Mouse (Mus musculus) kidney, adult 18-20 months (tissue): ENCODE results near the gene Tmpo.
"Not testable (repeated sequence)": the region's sequence is repeated elsewhere in the genome, so short reads cannot be mapped to it uniquely, and the experiment has no call there.

Experiments used
- DNase-seq: peaks from one replicate; pipeline ENCODE4 v3.0.0; 2021

Tmpo gene

DNA sequence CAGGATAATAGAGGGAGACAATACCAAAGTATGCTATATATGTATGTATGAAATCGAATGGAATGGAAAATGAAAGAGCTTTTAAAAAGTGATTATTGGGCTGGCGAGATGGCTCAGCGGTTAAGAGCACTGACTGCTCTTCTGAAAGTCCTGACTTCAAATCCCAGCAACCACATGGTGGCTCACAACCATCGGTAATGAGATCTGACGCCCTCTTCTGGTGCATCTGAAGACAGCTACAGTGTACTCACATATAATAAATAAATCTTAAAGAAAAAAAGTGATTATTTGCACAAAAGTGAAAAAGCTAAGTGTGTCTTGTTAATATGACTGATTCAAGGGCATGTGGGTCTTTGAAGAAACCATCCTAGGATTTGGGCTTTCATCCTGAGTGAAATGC, 3.8 kb upstream of the Tmpo start:
- not testable (repeated sequence) for DNase-seq

- peak; percentile 79 for DNase-seq
These were observed 2.2 kb upstream of the Tmpo start for GRCm38 (mm10) chr10:91183316-91183715.

DNA sequence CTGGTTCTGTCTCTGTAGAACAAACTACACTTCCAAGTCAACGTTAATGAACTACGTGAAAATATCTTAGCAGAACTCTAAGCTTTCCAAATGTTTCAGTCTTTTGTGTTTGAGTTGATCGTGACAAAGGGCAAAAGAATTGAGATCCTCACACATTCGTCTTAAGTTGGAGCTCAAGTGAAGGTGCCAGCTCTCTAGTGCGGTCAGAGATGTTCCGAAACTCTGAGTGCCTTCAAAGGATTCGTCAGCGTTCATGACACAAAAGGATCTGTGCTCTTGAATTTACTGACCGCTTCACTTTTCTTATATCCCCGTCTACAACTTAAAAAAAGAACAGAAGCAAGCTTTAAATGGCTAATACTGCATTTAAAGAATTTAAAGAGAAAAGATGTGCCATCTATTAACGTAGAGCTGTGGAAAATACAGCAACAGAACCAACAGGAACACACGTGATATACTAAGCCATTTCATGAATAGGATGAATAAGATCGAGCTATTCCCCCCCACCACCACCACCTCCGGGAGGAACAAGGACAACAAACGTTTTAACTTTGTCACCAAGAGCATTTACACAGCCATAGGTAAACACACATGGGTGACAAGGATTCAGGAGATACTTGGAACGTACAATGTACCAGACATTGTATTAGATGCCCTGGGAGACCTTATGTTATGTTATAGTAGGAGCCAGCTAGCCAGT, 1.3 kb upstream of the Tmpo start:
- peak; percentile 32 for DNase-seq

DNA sequence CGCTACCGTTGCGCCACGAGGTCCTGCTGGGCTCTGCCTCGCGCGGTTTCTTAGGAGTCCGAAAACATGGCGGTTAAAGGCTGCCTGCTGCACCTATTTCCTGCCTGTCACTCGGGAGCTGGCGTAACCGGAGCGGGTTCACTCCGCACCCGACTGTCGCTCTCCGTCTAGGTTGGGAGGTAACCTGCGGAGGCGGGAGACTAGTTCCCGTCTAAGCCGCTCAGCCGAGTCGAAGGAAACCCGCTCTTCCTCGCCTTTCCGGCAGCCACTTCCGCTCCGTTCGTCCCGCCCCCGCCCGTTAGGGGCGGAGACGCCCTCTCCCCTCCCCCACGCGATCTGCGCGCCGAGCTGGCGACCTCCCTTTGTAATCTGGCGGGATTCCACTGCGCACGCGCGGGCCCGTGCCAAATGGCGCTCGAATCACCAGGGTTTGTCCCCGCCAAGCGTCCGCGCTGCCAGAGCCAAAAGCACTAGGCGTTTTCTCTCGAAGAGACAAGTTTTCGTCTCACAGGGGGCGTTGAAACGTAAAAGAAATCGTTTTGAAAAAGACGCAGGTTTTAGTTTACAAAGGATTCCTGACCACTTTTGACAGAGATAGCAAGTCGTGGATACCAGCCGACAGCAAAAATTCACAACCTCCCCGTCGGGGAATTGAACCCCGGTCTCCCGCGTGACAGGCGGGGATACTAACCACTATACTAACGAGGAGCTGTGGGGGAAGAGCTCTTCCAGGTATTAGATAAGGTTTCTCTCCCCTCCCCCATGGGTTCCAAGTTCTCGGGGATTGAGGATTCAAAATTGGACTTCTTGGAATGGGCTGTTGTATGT, 560 bp upstream of the Tmpo start:
- DNase-seq = peak; percentile 99

DNA sequence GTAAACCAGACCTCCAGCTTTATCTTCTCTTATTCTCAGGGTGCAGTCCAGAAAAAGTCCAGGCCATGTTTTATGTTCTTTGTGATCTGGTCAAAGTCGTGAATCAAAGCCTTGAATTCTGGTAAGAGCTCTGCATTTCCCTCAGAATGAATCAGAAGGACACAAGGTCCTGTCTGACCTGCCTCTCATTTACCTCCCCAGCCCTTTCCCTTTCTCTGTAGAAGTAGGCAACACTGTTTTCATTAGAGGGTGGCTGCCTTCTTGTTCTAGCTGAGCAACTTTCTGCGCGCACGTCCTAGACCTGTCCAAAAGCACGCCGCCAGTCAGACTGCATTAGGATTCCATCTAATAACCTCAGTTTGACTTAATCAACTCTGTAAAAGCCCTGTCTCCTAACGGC, 814 bp downstream of the Tmpo start:
- DNase-seq = peak; percentile 31

GRCm38 (mm10) chr10:91179834-91180233, 1.3 kb downstream of the Tmpo start:
- no peak for DNase-seq

GRCm38 (mm10) chr10:91177201-91177600, 3.9 kb downstream of the Tmpo start:
- DNase-seq = no peak

DNA sequence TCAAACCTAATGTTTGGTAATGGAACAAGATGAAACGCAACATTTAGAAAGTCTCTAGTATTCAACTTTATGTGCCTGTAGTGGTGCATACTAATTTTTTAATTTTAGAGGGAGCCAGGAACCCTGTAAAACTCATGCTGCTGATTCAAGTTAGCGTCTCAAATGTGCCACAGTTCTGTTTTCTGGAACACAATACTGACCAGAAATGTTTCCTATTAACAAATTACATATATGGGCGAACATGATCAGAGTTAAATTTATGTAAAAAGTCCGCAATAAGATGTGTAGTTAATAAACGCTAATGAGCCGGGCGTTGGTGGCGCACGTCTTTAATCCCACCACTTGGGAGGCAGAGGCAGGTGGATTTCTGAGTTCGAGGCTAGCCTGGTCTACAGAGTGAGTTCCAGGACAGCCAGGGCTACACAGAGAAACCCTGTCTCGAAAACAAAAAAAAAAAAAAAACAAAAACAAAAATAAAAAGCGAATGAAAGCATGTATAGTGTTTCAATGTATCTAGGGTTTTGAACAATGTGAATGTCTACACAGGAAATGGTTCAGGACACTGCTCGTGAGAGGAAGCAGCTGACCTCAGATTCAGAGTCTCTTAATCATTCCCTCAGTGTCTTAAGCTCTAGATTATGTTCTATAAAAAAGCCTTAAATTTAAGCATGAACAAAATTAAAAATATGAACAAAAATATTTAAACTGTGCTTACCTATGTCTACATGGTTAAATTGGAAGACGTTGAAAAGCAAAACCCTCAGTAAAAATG, 8.6 kb downstream of the Tmpo start:
- no peak for DNase-seq

DNA sequence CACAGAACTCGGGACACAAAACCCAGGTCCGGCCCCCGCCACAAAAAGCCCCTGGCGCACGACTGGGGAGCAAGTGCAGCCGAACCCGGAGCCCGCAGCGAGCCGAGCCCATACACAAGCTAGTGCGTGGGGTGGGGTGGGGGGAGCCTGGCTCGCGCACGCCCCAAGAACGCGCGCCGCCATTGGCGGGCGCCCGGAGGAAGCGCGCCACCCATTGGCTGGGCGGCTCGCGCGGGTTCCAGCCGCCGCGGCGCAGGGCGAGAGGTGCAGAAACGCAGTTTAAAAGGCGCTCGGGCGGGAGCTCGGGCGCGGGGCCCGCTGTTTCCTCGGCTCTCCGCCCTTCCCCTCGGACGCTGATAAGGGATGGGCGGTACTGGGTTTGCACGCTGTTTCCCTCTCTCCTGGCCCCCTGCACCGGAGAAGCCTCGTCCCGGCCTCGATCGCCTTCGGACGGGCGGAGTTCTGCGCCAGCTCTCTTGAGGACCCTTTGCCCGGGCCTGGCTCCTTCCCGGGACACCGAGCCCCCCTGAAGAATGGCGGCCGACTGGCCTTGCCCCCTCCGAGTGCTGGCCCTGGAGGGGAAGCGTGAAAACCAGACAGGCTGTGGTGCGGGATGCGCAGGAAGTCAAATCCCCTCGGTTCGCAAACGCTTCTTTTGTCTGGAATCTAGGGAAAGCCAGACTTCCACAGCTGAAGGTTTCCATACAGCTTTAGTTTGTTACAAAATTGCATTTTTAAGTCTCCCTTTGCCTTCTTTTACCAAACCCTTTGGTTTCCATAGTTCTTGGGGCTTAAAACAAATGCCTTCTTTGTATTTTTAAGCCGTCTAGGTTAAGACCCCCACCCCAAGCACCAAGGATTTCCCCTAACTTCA, 9.4 kb downstream of the Tmpo start:
- peak; percentile 97 for DNase-seq

DNA sequence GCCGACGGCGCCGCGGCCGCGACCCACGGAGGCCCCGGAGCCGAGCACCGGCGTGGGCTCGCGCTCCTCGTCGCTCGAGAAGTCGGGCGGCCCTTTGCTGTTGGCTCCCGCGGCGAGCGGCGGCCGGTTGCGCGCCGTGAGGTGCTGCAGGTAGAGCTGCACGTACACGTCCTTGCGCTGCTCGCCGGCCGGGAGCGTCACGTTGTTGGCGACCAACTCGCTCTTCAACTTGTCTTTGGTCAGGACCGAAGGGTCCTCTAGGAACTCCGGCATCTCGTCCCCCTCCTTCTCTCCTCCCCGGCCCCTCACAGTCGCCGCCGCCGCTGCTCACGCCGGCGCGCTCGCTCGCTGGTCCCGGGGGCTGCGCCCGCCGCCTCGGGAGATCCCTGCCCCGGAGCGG, 10.1 kb downstream of the Tmpo start:
- DNase-seq = no peak

GRCm38 (mm10) chr10:91170143-91170941, 10.8 kb downstream of the Tmpo start:
- DNase-seq = peak; percentile 86

DNA sequence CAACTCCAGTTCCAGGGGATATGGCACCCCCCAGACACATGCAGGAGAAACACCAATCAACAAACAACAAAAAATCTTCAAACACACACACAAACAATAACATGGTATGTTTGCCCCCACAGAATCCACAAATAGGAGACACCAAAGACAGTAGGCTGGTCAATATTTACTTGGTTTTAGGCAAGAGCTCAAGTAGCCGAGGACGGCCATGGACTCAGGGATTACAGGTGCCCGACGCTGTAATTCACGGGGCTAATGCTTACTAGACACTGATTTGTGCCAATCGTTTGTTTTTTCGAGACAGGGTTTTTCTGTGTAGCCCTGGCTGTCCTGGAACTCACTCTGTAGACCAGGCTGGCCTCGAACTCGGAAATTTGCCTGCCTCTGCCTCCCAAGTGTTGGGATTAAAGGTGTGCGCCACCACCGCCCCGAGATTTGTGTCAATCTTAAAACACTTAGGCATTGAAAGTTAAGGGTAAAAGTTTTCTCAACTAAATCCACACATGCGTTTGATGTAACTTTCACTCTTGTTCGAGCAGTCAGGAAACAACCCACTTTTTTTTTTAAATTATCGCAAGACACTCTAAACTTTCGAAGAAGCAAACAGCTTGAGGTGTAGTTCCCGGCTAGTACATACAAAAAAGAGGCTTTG, 11.6 kb downstream of the Tmpo start:
- DNase-seq = no peak

- DNase-seq = no peak
These were observed 13.8 kb downstream of the Tmpo start for GRCm38 (mm10) chr10:91167352-91167751.

DNA sequence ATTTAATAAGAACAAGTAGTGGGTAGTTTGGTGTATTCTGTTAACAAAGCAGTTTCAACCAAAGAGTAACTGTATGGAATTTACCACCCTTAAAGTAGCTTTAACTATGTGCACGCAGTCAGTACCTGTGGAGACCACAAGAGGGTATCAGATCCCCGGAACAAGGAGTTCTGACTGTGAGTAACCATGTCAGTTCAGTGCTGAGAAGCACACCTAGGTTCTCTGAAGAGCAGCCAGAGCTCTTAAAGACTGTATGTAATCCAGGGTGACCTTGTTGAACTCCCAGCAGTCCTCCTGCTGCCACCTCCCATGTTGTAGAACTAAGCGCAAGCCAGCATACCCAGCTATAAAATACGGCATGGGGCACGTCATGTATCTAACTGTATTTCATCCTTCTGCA, 14.2 kb downstream of the Tmpo start:
- DNase-seq = peak; percentile 71

DNA sequence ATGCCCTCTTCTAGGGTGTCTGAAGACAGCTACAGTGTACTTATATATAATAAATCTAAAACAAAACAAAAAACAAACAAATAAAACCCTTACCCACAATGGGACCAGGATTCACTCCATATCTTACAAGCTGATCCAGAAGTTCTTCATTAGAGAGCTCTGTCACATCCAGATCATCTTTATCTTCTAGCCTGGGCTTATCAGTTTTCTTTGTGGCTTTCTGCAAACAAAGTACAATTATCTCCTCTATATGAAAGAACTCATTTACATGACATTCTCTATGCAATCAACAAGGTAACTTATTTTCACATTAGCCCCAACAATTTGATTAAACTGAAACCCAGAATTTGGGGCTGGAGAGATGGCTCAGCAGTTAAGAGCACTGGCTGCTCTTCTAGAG, 15.3 kb downstream of the Tmpo start:
- DNase-seq = no peak

- no peak for DNase-seq
These were observed 16.6 kb downstream of the Tmpo start for GRCm38 (mm10) chr10:91164491-91164890.

- DNase-seq = no peak
These were observed 18.5 kb downstream of the Tmpo start for GRCm38 (mm10) chr10:91162511-91163163.

GRCm38 (mm10) chr10:91162077-91162476, 19.0 kb downstream of the Tmpo start:
- no peak for DNase-seq

DNA sequence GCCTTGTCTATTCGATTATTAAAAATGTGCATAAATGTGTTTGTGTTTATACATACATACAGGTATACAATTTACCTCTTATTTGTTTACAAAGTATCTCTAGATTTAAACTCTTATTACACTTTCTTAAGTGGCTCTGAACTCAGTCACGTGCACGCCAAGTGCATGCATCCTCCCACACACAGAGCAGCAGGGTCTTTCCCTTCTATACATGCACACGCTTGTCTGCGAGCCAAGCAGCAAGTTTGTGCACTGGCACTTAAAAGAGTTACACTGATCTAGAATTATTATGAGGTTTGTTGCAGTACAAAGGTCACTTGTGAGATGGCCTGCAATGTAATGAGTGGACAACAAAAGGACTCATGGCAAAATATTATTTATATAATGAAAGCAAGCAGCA, 20.1 kb downstream of the Tmpo start:
- no peak for DNase-seq

DNA sequence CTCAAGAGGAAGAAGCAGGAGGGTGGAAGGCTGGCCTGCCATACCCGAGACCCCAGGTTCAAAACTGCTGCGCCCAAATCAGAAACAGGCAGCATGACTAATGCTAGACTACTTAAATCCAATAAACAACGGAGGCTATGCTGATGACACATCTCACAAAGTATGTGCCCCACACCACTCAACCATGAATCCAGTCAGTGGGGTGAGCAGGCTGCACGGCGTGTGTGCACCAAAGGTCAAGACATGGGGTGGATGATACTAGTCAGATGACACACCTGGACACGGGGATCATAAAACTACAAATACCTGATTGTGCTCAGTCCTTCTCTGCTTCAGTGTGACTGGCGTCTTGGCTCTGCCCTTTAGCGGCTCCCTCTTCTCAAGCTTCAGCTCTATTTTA, 22.7 kb downstream of the Tmpo start:
- no peak for DNase-seq

DNA sequence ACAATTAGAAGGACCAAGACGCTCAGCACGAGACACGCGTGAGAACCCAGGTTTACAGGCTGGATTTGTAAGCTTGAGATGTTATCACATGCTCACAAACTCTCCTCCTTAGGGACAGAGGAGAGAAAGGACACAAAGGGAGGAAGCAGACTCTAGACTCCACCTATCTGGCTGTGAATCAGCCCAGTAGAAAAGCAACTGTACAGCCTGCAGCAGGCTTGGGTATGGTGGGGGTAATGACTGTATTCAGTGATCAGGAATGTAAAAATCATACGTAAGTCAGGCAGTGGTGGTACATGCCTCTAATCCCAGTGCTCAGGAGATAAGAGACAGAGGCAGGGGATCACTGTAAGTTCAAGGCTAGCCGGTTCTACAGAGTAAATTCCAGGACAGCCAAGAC, 24.8 kb downstream of the Tmpo start:
- DNase-seq = no peak
